Comparison of ENCODE assay signal across 24 mouse cellular contexts in the genomic region with DNA sequence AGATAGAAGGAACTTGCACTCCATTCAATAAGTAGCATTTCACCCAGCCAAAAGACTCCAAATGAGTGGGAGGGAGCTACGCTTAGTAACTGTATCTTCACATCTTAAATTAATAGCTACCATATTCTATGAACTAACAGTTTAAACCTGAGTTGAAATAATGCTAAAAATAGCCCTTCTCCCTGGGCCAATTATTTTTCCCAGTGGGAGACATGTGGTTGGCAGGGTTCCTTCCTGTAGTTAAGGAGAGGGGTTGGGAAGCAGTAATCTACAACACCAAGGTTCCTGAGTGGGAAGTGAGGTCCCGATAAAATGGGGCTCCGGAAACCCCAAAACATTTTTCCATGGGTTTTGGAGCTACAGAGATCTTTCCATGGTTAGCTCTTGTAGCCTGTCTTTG.
DNase-seq lines count a peak whose midpoint lies in the region; ATAC-seq and TF ChIP-seq lines count a peak whose summit lies in the region.
"Had no signal": no experiment of that assay in that cellular context is flagged by ENCODE, and none has a peak within 500 bp of the region (broad histone marks: within the 10 kb centered on the region; RNA-seq: fewer than 3 reads in every experiment).

No protein-coding gene starts in this region.

- H3K9ac ChIP-seq in forebrain, embryonic 14.5 days (ENCODE audit: low read length): no peak overlapping the region
- H3K9ac ChIP-seq in forebrain, embryonic 13.5 days: no peak overlapping the region
- H3K9ac ChIP-seq in heart, embryonic 13.5 days: no peak overlapping the region
- H3K9ac ChIP-seq in liver, postnatal 0 days (replicated peaks): no peak overlapping the region
- no peak overlapping the region for H3K9ac ChIP-seq in liver, embryonic 12.5 days
- H3K9ac ChIP-seq: hindbrain, embryonic 13.5 days; limb, embryonic 15.5 days; liver, embryonic 15.5 days had no signal

- H3K27ac ChIP-seq in forebrain, embryonic 14.5 days (ENCODE audit: low read depth, low read length): no peak overlapping the region
- no peak overlapping the region for H3K27ac ChIP-seq in forebrain, embryonic 13.5 days
- H3K27ac ChIP-seq in heart, embryonic 13.5 days (replicated peaks): 0 out of 2 replicates have a peak overlapping the region, but pooled peaks have one; percentile 12
- no peak overlapping the region for H3K27ac ChIP-seq in liver, postnatal 0 days (ENCODE audit: low read depth)
- H3K27ac ChIP-seq in liver, embryonic 12.5 days: no peak overlapping the region
- H3K27ac ChIP-seq: hindbrain, embryonic 13.5 days; left cerebral cortex, adult 2 months; liver, embryonic 15.5 days; midbrain, embryonic 10.5 days; stomach, postnatal 0 days had no signal

- no peak overlapping the region for H3K4me3 ChIP-seq in forebrain, embryonic 14.5 days (ENCODE audit: low read depth, low read length)
- H3K4me3 ChIP-seq in forebrain, embryonic 13.5 days: no peak overlapping the region
- no peak overlapping the region for H3K4me3 ChIP-seq in heart, embryonic 13.5 days
- H3K4me3 ChIP-seq in liver, postnatal 0 days (ENCODE audit: low read depth, low read length): no peak overlapping the region
- H3K4me3 ChIP-seq in liver, embryonic 12.5 days: no peak overlapping the region
- no peak overlapping the region for H3K4me3 ChIP-seq in myocyte
- H3K4me3 ChIP-seq: hindbrain, embryonic 13.5 days; left cerebral cortex, adult 2 months; limb, embryonic 15.5 days; liver, embryonic 15.5 days; midbrain, embryonic 10.5 days had no signal

- peaks cover 18% of the 10 kb centered on the region for H3K4me1 ChIP-seq in forebrain, embryonic 14.5 days (ENCODE audit: control insufficient read depth, insufficient read depth, low read length)
- H3K4me1 ChIP-seq in forebrain, embryonic 13.5 days: peaks cover 48% of the 10 kb centered on the region
- peaks cover 67% of the 10 kb centered on the region for H3K4me1 ChIP-seq in heart, embryonic 13.5 days
- peaks cover 29% of the 10 kb centered on the region for H3K4me1 ChIP-seq in liver, postnatal 0 days (ENCODE audit: insufficient read depth)
- peaks cover 56% of the 10 kb centered on the region for H3K4me1 ChIP-seq in liver, embryonic 12.5 days

- no peak for TF ChIP-seq POLR2A in myocyte (IDR thresholded peaks at IDR 0.05; ENCODE audit: insufficient read length, low read depth)

- no peak overlapping the region for H3ac ChIP-seq in myocyte (ENCODE audit: control insufficient read depth, insufficient read length)

- ATAC-seq in forebrain, embryonic 14.5 days: no peak
- no peak for ATAC-seq in forebrain, embryonic 13.5 days
- ATAC-seq in heart, embryonic 13.5 days (ENCODE audit: extremely low read depth, insufficient number of reproducible peaks, low FRiP score, low TSS enrichment): no peak
- no peak for ATAC-seq in liver, postnatal 0 days
- ATAC-seq in liver, embryonic 12.5 days: no peak
- ATAC-seq: activated CD4-positive, CD25-positive, alpha-beta regulatory T cell, adult 4 months; inflammation-experienced regulatory T-cells, adult 6 months had no signal

- no peaks in the 10 kb centered on the region for H3K9me3 ChIP-seq in forebrain, embryonic 14.5 days (replicated peaks; ENCODE audit: control insufficient read depth, low read length)
- H3K9me3 ChIP-seq in forebrain, embryonic 13.5 days (replicated peaks): no peaks in the 10 kb centered on the region
- H3K9me3 ChIP-seq in heart, embryonic 13.5 days: no peaks in the 10 kb centered on the region
- H3K9me3 ChIP-seq in liver, postnatal 0 days (ENCODE audit: low read length): no peaks in the 10 kb centered on the region
- no peaks in the 10 kb centered on the region for H3K9me3 ChIP-seq in liver, embryonic 12.5 days (replicated peaks)
- H3K9me3 ChIP-seq: hindbrain, embryonic 13.5 days; limb, embryonic 15.5 days; liver, embryonic 15.5 days; midbrain, embryonic 10.5 days had no signal

- H3K4me2 ChIP-seq in forebrain, embryonic 14.5 days (ENCODE audit: low read length): no peak overlapping the region
- no peak overlapping the region for H3K4me2 ChIP-seq in forebrain, embryonic 13.5 days
- H3K4me2 ChIP-seq in heart, embryonic 13.5 days: 0 out of 2 replicates have a peak overlapping the region, but pooled peaks have one; percentile 0
- no peak overlapping the region for H3K4me2 ChIP-seq in liver, postnatal 0 days (ENCODE audit: low read depth, low read length)
- H3K4me2 ChIP-seq in liver, embryonic 12.5 days: no peak overlapping the region
- peak overlapping the region; percentile 68 for H3K4me2 ChIP-seq in myocyte (ENCODE audit: low read depth)
- H3K4me2 ChIP-seq: hindbrain, embryonic 13.5 days; limb, embryonic 15.5 days; liver, embryonic 15.5 days had no signal

- H3K27me3 ChIP-seq in forebrain, embryonic 14.5 days (replicated peaks; ENCODE audit: control insufficient read depth, insufficient read depth, low read length): no peaks in the 10 kb centered on the region
- peaks cover 20% of the 10 kb centered on the region for H3K27me3 ChIP-seq in forebrain, embryonic 13.5 days
- H3K27me3 ChIP-seq in heart, embryonic 13.5 days (replicated peaks): no peaks in the 10 kb centered on the region
- no peaks in the 10 kb centered on the region for H3K27me3 ChIP-seq in liver, postnatal 0 days (ENCODE audit: insufficient read depth, low read length)
- no peaks in the 10 kb centered on the region for H3K27me3 ChIP-seq in liver, embryonic 12.5 days (replicated peaks)
- no peaks in the 10 kb centered on the region for H3K27me3 ChIP-seq in myocyte (ENCODE audit: control insufficient read depth, insufficient read depth, insufficient read length)
- H3K27me3 ChIP-seq: limb, embryonic 15.5 days; liver, embryonic 15.5 days had no signal

- intact Hi-C loops in heart, postnatal 36 days (cut with DNase I): no loop called here

- DNase-seq in forebrain, embryonic 14.5 days (ENCODE audit: low spot score): peak; percentile 55
- no peak for DNase-seq in heart, postnatal 36 days
- no peak for DNase-seq in liver, postnatal 0 days
- no peak for DNase-seq in thymus, postnatal 36 days
- DNase-seq: adrenal gland, postnatal 14 days; cerebellum, adult 11 months; cerebellum, adult 9-11 months; kidney, adult 18-20 months; kidney, postnatal 10 days; lung, postnatal 4 days; right cerebral cortex, postnatal 14 days; thymus, adult 2 months had no signal

- peaks cover 43% of the 10 kb centered on the region for H3K79me2 ChIP-seq in myocyte (ENCODE audit: control insufficient read depth, insufficient read depth)

- 67% methylated on average over 3 of the region's 3 CpGs for WGBS in forebrain, embryonic 14.5 days
- WGBS in forebrain, embryonic 13.5 days: 78% methylated on average over 3 of the region's 3 CpGs
- WGBS in heart, embryonic 13.5 days: 58% methylated on average over 3 of the region's 3 CpGs
- WGBS in liver, postnatal 0 days (ENCODE audit: insufficient replicate concordance): 73% methylated on average over 3 of the region's 3 CpGs
- WGBS in liver, embryonic 12.5 days (ENCODE audit: insufficient replicate concordance): 47% methylated on average over 3 of the region's 3 CpGs

- H3K36me3 ChIP-seq in forebrain, embryonic 14.5 days (ENCODE audit: control insufficient read depth, insufficient read depth, low read length): no peaks in the 10 kb centered on the region
- no peaks in the 10 kb centered on the region for H3K36me3 ChIP-seq in forebrain, embryonic 13.5 days (ENCODE audit: poor library complexity, severe bottlenecking)
- H3K36me3 ChIP-seq in heart, embryonic 13.5 days: no peaks in the 10 kb centered on the region
- no peaks in the 10 kb centered on the region for H3K36me3 ChIP-seq in liver, postnatal 0 days (replicated peaks; ENCODE audit: insufficient read depth, low read length)
- H3K36me3 ChIP-seq in liver, embryonic 12.5 days: no peaks in the 10 kb centered on the region
- no peaks in the 10 kb centered on the region for H3K36me3 ChIP-seq in myocyte (ENCODE audit: control insufficient read depth, insufficient read depth)
- H3K36me3 ChIP-seq: hindbrain, embryonic 13.5 days; limb, embryonic 15.5 days; liver, embryonic 15.5 days; midbrain, embryonic 10.5 days had no signal

- TF ChIP-seq CTCF in liver, postnatal 0 days (IDR thresholded peaks at IDR 0.05; ENCODE audit: low read depth): no peak

- 0 out of 2 replicates have a peak, but pooled peaks have one; percentile 17 for TF ChIP-seq EP300 in liver, postnatal 0 days (IDR thresholded peaks at IDR 0.05; ENCODE audit: low read depth)

TF ChIP-seq in myocyte, 11 proteins besides CTCF, POLR2A, EP300 and RAD21:
- TF ChIP-seq MYOG (IDR thresholded peaks at IDR 0.05; ENCODE audit: control insufficient read depth in 1 of 3, insufficient read depth in 1 of 3, insufficient read length in 2 of 3, low read depth in 2 of 3): no peak
- TF ChIP-seq POLR2AphosphoS2 (IDR thresholded peaks at IDR 0.05; ENCODE audit: insufficient read length, low read depth): no peak
- no peak for TF ChIP-seq MYOD1 (IDR thresholded peaks at IDR 0.05; ENCODE audit: control insufficient read depth in 1 of 3, insufficient read length in 2 of 3, low read depth in 2 of 3)
- no peak for TF ChIP-seq REST (IDR thresholded peaks at IDR 0.05; ENCODE audit: insufficient read depth, insufficient read length)
- no peak for TF ChIP-seq CEBPB (IDR thresholded peaks at IDR 0.05; ENCODE audit: insufficient read depth, poor library complexity, severe bottlenecking)
- no peak for TF ChIP-seq MAX (IDR thresholded peaks at IDR 0.05; ENCODE audit: low read depth)
- TF ChIP-seq USF1 (IDR thresholded peaks at IDR 0.05; ENCODE audit: low read depth): peak; percentile 28
- no peak for TF ChIP-seq TCF3 (IDR thresholded peaks at IDR 0.05; ENCODE audit: insufficient read length, low read depth)
TF ChIP-seq in myocyte: peak in this region for 1.

Comparison
In these comparisons a context has a peak if more than half of its experiments do, and no peak if none do; other contexts are left out.
1. H3K4me2 ChIP-seq: peak in heart, embryonic 13.5 days (single experiment) and myocyte (single experiment); none in forebrain, embryonic 14.5 days (single experiment), forebrain, embryonic 13.5 days (single experiment), liver, postnatal 0 days (single experiment) and liver, embryonic 12.5 days (single experiment).